Mouse (Mus musculus) liver, adult 2 months (tissue): Measurements from ENCODE around the gene Wbp11.

Source experiments
- CTCF ChIP-seq: fragments of 200-500 bp; IDR thresholded peaks from 2 replicates; pipeline ENCODE4 v1.5.1; 2011; ENCODE audit warnings: low read depth, low read length, control low read depth
- POLR2A ChIP-seq: fragments of 200-500 bp; IDR thresholded peaks from 2 replicates; pipeline ENCODE4 v1.6.1; 2011; ENCODE audit warnings: low read length, control low read depth; ENCODE audit not compliant: insufficient read depth; ENCODE audit errors: extremely low read depth

DNA sequence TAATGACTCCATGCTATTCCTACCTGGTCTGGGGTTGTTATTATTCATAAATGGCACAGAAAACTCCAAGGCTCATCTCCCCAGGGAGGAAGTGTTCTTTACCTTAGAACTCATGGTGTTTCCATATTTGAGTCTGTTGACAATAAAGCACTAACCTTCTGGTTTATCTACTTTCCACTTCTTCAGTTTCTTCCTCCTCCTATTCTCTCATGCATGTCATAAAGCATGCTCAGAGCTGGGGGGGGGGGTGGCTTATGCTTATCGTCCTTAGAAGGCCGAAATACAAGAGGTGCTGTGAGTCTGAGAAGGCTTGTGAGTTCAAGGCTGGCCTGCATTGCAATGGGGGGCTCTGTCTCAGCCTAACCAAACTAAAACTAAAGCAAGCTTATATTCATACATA, 27.1 kb upstream of the Wbp11 start:
- TF ChIP-seq CTCF (no peak), POLR2A (no peak)
